Mouse (Mus musculus): ENCODE data around the gene Npy. TPM values are rescaled to one million over a fixed set of nuclear protein-coding genes. Genes with fewer than 3 reads are reported as not detected.

Npy gene
- polyA plus RNA-seq, 1 experiment from 2014 or later: 165 TPM

- H3K9ac ChIP-seq (replicated peaks; ENCODE audit: low read depth, low read length): no peak overlapping the region
- peaks cover 7% of the 10 kb centered on the region; the same call in 1 of the 2 replicates for H3K4me1 ChIP-seq (replicated peaks; ENCODE audit: control insufficient read depth, insufficient read depth, low read length)
- no peak overlapping the region for H3K4me3 ChIP-seq (replicated peaks; ENCODE audit: low read length)
- ATAC-seq: no peak
- no peaks in the 10 kb centered on the region for H3K36me3 ChIP-seq (ENCODE audit: control insufficient read depth, insufficient read depth)
- no peaks in the 10 kb centered on the region for H3K9me3 ChIP-seq (ENCODE audit: control insufficient read depth, low read length)
- no peak overlapping the region for H3K27ac ChIP-seq (ENCODE audit: low read length)
- no peaks in the 10 kb centered on the region for H3K27me3 ChIP-seq (replicated peaks; ENCODE audit: control insufficient read depth, insufficient read depth, low read length)
- no peak overlapping the region for H3K4me2 ChIP-seq (ENCODE audit: low read length)
- 32% methylated on average over 8 of the region's 8 CpGs for WGBS
Measured at GRCm38 (mm10) chr6:49804105-49804504, 18.4 kb upstream of the Npy start.

DNA sequence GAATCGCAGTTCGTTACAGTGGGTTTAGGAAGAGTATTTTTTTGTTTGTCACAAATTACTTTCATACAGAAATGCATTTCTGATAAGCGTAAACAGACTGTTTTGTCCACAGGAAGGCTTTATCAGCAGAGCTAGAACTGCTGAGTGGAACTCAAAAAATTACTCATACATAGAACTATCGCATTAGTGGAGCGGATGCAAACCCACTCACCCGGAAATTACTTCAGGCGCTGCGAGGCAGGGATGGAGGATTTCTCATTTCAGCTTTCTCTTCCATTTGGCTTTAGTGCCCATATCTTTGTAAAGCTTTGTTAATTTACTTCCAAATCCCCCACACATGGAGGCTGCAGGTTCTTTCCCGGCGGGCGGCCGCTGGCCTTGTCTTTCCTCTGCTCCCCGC is 14.4 kb upstream of the Npy start:
- peak overlapping the region; percentile 49 for H3K4me2 ChIP-seq (ENCODE audit: low read length)
- WGBS: 13% methylated on average over 13 of the region's 13 CpGs
- H3K4me1 ChIP-seq (replicated peaks; ENCODE audit: control insufficient read depth, insufficient read depth, low read length): peaks cover 7% of the 10 kb centered on the region; the same call in 1 of the 2 replicates
- peak overlapping the region; percentile 24 for H3K4me3 ChIP-seq (replicated peaks; ENCODE audit: low read length)
- no peaks in the 10 kb centered on the region for H3K36me3 ChIP-seq (ENCODE audit: control insufficient read depth, insufficient read depth)
- no peaks in the 10 kb centered on the region for H3K27me3 ChIP-seq (replicated peaks; ENCODE audit: control insufficient read depth, insufficient read depth, low read length)
- peak overlapping the region; percentile 25; the same call in 1 of the 2 replicates for H3K9ac ChIP-seq (replicated peaks; ENCODE audit: low read depth, low read length)
- no peak overlapping the region for H3K27ac ChIP-seq (ENCODE audit: low read length)
- ATAC-seq: no peak
- H3K9me3 ChIP-seq (ENCODE audit: control insufficient read depth, low read length): no peaks in the 10 kb centered on the region

GRCm38 (mm10) chr6:49817183-49817582 is 5.3 kb upstream of the Npy start:
- H3K9ac ChIP-seq (replicated peaks; ENCODE audit: low read depth, low read length): no peak overlapping the region

GRCm38 (mm10) chr6:49817625-49818024 is 4.9 kb upstream of the Npy start:
- Histone ChIP-seq H3K4me2 (ENCODE audit: low read length) (no peak overlapping the region), H3K9ac (replicated peaks; ENCODE audit: low read depth, low read length) (no peak overlapping the region), H3K9me3 (ENCODE audit: control insufficient read depth, low read length) (no peaks in the 10 kb centered on the region), H3K4me1 (replicated peaks; ENCODE audit: control insufficient read depth, insufficient read depth, low read length) (peaks cover 9% of the 10 kb centered on the region), H3K4me3 (replicated peaks; ENCODE audit: low read length) (no peak overlapping the region), H3K27me3 (replicated peaks; ENCODE audit: control insufficient read depth, insufficient read depth, low read length) (peaks cover 6% of the 10 kb centered on the region; the same call in 1 of the 2 replicates), H3K36me3 (ENCODE audit: control insufficient read depth, insufficient read depth) (no peaks in the 10 kb centered on the region), H3K27ac (ENCODE audit: low read length) (no peak overlapping the region)
- ATAC-seq: no peak
- WGBS: 71% methylated on average over 6 of the region's 6 CpGs

More at GRCm38 (mm10) chr6:49817183-49817582, 5.3 kb upstream of the Npy start:
- Histone ChIP-seq H3K4me3 (replicated peaks; ENCODE audit: low read length) (no peak overlapping the region), H3K36me3 (ENCODE audit: control insufficient read depth, insufficient read depth) (no peaks in the 10 kb centered on the region), H3K27me3 (replicated peaks; ENCODE audit: control insufficient read depth, insufficient read depth, low read length) (peaks cover 6% of the 10 kb centered on the region; the same call in 1 of the 2 replicates), H3K9me3 (ENCODE audit: control insufficient read depth, low read length) (no peaks in the 10 kb centered on the region), H3K4me1 (replicated peaks; ENCODE audit: control insufficient read depth, insufficient read depth, low read length) (peaks cover 4% of the 10 kb centered on the region), H3K4me2 (ENCODE audit: low read length) (no peak overlapping the region), H3K27ac (ENCODE audit: low read length) (no peak overlapping the region)
- WGBS: 80% methylated on average over 5 of the region's 5 CpGs
- ATAC-seq: no peak

DNA sequence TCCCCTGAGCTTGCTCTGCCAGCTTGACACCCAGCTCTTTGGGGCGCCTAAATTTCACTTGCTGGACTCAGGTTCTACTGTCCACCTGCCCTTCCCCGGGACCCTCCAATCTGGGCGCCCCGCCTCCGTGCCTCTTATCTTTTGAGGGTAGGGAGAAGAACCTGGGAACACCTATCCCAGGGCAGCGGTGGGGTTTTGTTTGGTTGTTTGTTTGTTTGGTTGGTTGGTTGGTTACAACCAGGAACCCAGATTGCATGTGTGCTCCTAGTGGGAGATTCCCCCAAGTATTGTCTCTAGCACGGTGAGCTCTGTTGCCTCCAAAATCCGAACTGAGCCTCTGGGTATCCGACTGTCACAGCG is 341 bp downstream of the Npy start:
- WGBS: 2% methylated on average over 10 of the region's 10 CpGs
- H3K9ac ChIP-seq (replicated peaks; ENCODE audit: low read depth, low read length): no peak overlapping the region
- H3K36me3 ChIP-seq (ENCODE audit: control insufficient read depth, insufficient read depth): no peaks in the 10 kb centered on the region
- peaks cover 19% of the 10 kb centered on the region for H3K27me3 ChIP-seq (replicated peaks; ENCODE audit: control insufficient read depth, insufficient read depth, low read length)
- peak overlapping the region; percentile 49 for H3K4me3 ChIP-seq (replicated peaks; ENCODE audit: low read length)
- peaks cover 12% of the 10 kb centered on the region for H3K4me1 ChIP-seq (replicated peaks; ENCODE audit: control insufficient read depth, insufficient read depth, low read length)
- peak overlapping the region; percentile 76 for H3K4me2 ChIP-seq (ENCODE audit: low read length)
- 0 out of 2 replicates have a peak, but pooled peaks have one; percentile 4 for ATAC-seq
- H3K27ac ChIP-seq (ENCODE audit: low read length): no peak overlapping the region
- no peaks in the 10 kb centered on the region for H3K9me3 ChIP-seq (ENCODE audit: control insufficient read depth, low read length)

DNA sequence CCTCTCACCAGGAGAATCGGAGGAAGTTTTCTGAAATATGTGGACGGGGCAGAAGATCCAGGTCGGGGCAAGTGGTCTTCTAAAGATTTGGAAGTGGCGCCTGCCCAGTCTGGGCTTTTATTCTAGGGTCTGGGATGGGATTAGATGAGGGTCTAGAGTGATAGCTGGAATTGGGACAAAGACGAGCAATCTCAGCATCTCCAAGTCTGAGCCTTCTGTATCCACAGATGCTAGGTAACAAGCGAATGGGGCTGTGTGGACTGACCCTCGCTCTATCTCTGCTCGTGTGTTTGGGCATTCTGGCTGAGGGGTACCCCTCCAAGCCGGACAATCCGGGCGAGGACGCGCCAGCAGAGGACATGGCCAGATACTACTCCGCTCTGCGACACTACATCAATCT is 861 bp downstream of the Npy start:
- ATAC-seq: no peak
- no peaks in the 10 kb centered on the region for H3K9me3 ChIP-seq (ENCODE audit: control insufficient read depth, low read length)
- WGBS: 4% methylated on average over 15 of the region's 15 CpGs
- H3K36me3 ChIP-seq (ENCODE audit: control insufficient read depth, insufficient read depth): no peaks in the 10 kb centered on the region
- H3K4me3 ChIP-seq (replicated peaks; ENCODE audit: low read length): peak overlapping the region; percentile 49
- no peak overlapping the region; the same call in 1 of the 2 replicates for H3K4me2 ChIP-seq (ENCODE audit: low read length)
- peaks cover 12% of the 10 kb centered on the region for H3K4me1 ChIP-seq (replicated peaks; ENCODE audit: control insufficient read depth, insufficient read depth, low read length)
- H3K9ac ChIP-seq (replicated peaks; ENCODE audit: low read depth, low read length): no peak overlapping the region
- H3K27me3 ChIP-seq (replicated peaks; ENCODE audit: control insufficient read depth, insufficient read depth, low read length): peaks cover 19% of the 10 kb centered on the region
- H3K27ac ChIP-seq (ENCODE audit: low read length): no peak overlapping the region

GRCm38 (mm10) chr6:49823821-49824220 is 1.3 kb downstream of the Npy start:
- WGBS: 36% methylated on average over 2 of the region's 2 CpGs
- Histone ChIP-seq H3K4me2 (ENCODE audit: low read length) (no peak overlapping the region), H3K27me3 (replicated peaks; ENCODE audit: control insufficient read depth, insufficient read depth, low read length) (peaks cover 19% of the 10 kb centered on the region)

GRCm38 (mm10) chr6:49831579-49831978 is 9.1 kb downstream of the Npy start:
- WGBS: 91% methylated on average over 2 of the region's 2 CpGs
- H3K9me3 ChIP-seq (ENCODE audit: control insufficient read depth, low read length): no peaks in the 10 kb centered on the region
- no peak overlapping the region for H3K4me3 ChIP-seq (replicated peaks; ENCODE audit: low read length)
- no peak overlapping the region for H3K9ac ChIP-seq (replicated peaks; ENCODE audit: low read depth, low read length)
- no peak overlapping the region for H3K4me2 ChIP-seq (ENCODE audit: low read length)
- H3K27ac ChIP-seq (ENCODE audit: low read length): no peak overlapping the region
- H3K27me3 ChIP-seq (replicated peaks; ENCODE audit: control insufficient read depth, insufficient read depth, low read length): no peaks in the 10 kb centered on the region
- no peak for ATAC-seq
- no peaks in the 10 kb centered on the region for H3K36me3 ChIP-seq (ENCODE audit: control insufficient read depth, insufficient read depth)
- H3K4me1 ChIP-seq (replicated peaks; ENCODE audit: control insufficient read depth, insufficient read depth, low read length): no peaks in the 10 kb centered on the region

More at GRCm38 (mm10) chr6:49823821-49824220, 1.3 kb downstream of the Npy start:
- Histone ChIP-seq H3K36me3 (ENCODE audit: control insufficient read depth, insufficient read depth) (no peaks in the 10 kb centered on the region), H3K9me3 (ENCODE audit: control insufficient read depth, low read length) (no peaks in the 10 kb centered on the region), H3K27ac (ENCODE audit: low read length) (no peak overlapping the region), H3K4me3 (replicated peaks; ENCODE audit: low read length) (peak overlapping the region; percentile 49), H3K4me1 (replicated peaks; ENCODE audit: control insufficient read depth, insufficient read depth, low read length) (peaks cover 12% of the 10 kb centered on the region), H3K9ac (replicated peaks; ENCODE audit: low read depth, low read length) (no peak overlapping the region)
- no peak for ATAC-seq

DNA sequence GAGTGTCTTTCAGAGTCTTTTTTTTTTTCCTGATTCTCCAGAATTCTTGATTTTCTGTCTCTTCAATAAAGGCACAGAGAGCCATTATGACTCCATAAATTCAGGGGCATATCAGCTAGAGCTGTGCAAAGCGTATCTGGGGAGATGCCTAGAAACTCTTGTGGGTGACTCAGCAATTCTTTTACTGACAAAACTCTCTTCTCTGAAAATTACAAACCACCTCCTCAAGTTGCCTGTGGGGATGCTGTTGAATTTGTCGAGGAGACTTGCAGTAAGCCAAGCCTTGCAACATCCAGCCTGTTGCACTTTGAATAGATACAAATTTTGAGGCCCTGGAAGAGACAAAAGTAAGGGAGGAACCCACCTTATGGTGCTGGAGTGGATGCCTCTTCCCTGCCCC is 34.3 kb downstream of the Npy start:
- Histone ChIP-seq H3K27me3 (replicated peaks; ENCODE audit: control insufficient read depth, insufficient read depth, low read length) (no peaks in the 10 kb centered on the region), H3K36me3 (ENCODE audit: control insufficient read depth, insufficient read depth) (no peaks in the 10 kb centered on the region), H3K4me3 (replicated peaks; ENCODE audit: low read length) (no peak overlapping the region), H3K4me1 (replicated peaks; ENCODE audit: control insufficient read depth, insufficient read depth, low read length) (no peaks in the 10 kb centered on the region), H3K9me3 (ENCODE audit: control insufficient read depth, low read length) (no peaks in the 10 kb centered on the region), H3K27ac (ENCODE audit: low read length) (no peak overlapping the region), H3K9ac (replicated peaks; ENCODE audit: low read depth, low read length) (no peak overlapping the region), H3K4me2 (ENCODE audit: low read length) (no peak overlapping the region)
- ATAC-seq: no peak
- WGBS: 68% methylated on average over 2 of the region's 2 CpGs

DNA sequence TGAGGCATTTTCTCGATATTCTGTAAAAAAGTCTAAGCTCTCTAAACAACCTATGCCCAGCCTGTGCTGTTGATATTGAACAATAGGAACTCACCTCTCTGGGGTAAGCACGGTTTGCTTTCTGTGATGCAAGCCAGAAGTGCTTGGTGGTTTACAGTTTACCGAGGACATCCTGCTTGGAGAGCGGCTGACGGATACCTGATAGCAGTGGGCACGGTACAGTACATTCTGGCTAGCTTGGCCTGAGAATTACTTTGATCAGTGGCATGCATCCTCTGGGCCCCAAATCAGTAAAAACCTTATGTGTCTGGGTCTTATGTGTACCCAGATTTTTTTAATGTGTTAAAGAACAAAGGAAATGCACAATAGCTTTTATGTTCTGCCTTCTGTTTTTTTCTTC is 45.1 kb downstream of the Npy start:
- ATAC-seq: no peak
- Histone ChIP-seq H3K9ac (replicated peaks; ENCODE audit: low read depth, low read length) (no peak overlapping the region), H3K4me1 (replicated peaks; ENCODE audit: control insufficient read depth, insufficient read depth, low read length) (no peaks in the 10 kb centered on the region), H3K36me3 (ENCODE audit: control insufficient read depth, insufficient read depth) (no peaks in the 10 kb centered on the region), H3K4me2 (ENCODE audit: low read length) (no peak overlapping the region), H3K27me3 (replicated peaks; ENCODE audit: control insufficient read depth, insufficient read depth, low read length) (no peaks in the 10 kb centered on the region), H3K27ac (ENCODE audit: low read length) (no peak overlapping the region), H3K9me3 (ENCODE audit: control insufficient read depth, low read length) (no peaks in the 10 kb centered on the region), H3K4me3 (replicated peaks; ENCODE audit: low read length) (no peak overlapping the region)
- 81% methylated on average over 6 of the region's 6 CpGs for WGBS
